Mouse (Mus musculus): ENCODE measurements at regions not wholly inside any gene's neighbourhood (a gene's known extent, or its start where the extent isn't known, plus 50 kb on each side); places are given as distances from the start of the nearest gene placed in this dataset.

- no peak for TF ChIP-seq POLR2AphosphoS2 (IDR thresholded peaks at IDR 0.05; ENCODE audit: insufficient read length, low read depth)
- no peak for TF ChIP-seq POLR2A (IDR thresholded peaks at IDR 0.05; ENCODE audit: insufficient read length, low read depth)
- TF ChIP-seq TCF3 (IDR thresholded peaks at IDR 0.05; ENCODE audit: insufficient read length, low read depth), result no peak
- TF ChIP-seq E2F4 (IDR thresholded peaks at IDR 0.05; ENCODE audit: insufficient read depth), result no peak
- no peak for TF ChIP-seq SRF (IDR thresholded peaks at IDR 0.05; ENCODE audit: control insufficient read depth, insufficient read length, low read depth)
- TF ChIP-seq MYOD1 (IDR thresholded peaks at IDR 0.05; ENCODE audit: control insufficient read depth in 1 of 3, insufficient read length in 2 of 3, low read depth in 2 of 3), result no peak
- no peak for TF ChIP-seq CEBPB (IDR thresholded peaks at IDR 0.05; ENCODE audit: insufficient read depth, poor library complexity, severe bottlenecking)
- TF ChIP-seq MAX (IDR thresholded peaks at IDR 0.05; ENCODE audit: low read depth), result no peak
- TF ChIP-seq TCF12 (IDR thresholded peaks at IDR 0.05; ENCODE audit: insufficient read depth, poor library complexity, severe bottlenecking), result no peak
- no peak for TF ChIP-seq REST (IDR thresholded peaks at IDR 0.05; ENCODE audit: insufficient read depth, insufficient read length)
- TF ChIP-seq USF1 (IDR thresholded peaks at IDR 0.05; ENCODE audit: low read depth), result no peak
- TF ChIP-seq MYOG (IDR thresholded peaks at IDR 0.05; ENCODE audit: control insufficient read depth in 1 of 3, insufficient read depth in 1 of 3, insufficient read length in 2 of 3, low read depth in 2 of 3), result no peak
- no peaks in the 10 kb centered on the region for H3K27me3 ChIP-seq (ENCODE audit: control insufficient read depth, insufficient read depth, insufficient read length)
- no peak overlapping the region for H3K4me2 ChIP-seq (ENCODE audit: low read depth)
Measured at GRCm38 (mm10) chr14:120172844-120173243, 102.6 kb upstream of the Mbnl2 start.

DNA sequence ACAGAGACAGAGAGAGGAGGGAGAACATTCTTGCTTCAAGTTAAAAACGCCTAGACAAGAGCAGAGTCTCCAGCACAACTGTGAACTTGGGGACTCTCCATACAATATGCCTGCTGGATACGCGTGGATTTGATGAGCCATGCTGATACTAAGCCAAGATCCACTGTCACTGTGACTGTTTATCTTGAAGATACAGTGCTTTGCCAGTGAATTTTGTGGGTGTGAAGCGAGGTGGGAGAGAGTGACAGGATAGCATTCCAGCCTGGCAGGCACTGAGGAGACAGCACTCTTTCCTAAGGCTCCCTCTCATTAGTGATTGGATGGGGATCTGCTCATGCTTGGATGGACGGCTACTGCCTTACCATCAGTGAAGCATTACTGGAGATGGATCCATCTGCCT is 100.9 kb upstream of the Mbnl2 start:
- Histone ChIP-seq H3K4me3 (no peak overlapping the region), H3K36me3 (ENCODE audit: control insufficient read depth, insufficient read depth) (no peaks in the 10 kb centered on the region), H3ac (ENCODE audit: control insufficient read depth, insufficient read length) (no peak overlapping the region), H3K4me2 (ENCODE audit: low read depth) (no peak overlapping the region), H3K27me3 (ENCODE audit: control insufficient read depth, insufficient read depth, insufficient read length) (no peaks in the 10 kb centered on the region), H3K79me2 (ENCODE audit: control insufficient read depth, insufficient read depth) (no peaks in the 10 kb centered on the region)
- TF ChIP-seq REST (IDR thresholded peaks at IDR 0.05; ENCODE audit: insufficient read depth, insufficient read length), result no peak
- TF ChIP-seq POLR2A (IDR thresholded peaks at IDR 0.05; ENCODE audit: insufficient read length, low read depth), result no peak
- no peak for TF ChIP-seq MYOD1 (IDR thresholded peaks at IDR 0.05; ENCODE audit: control insufficient read depth in 1 of 3, insufficient read length in 2 of 3, low read depth in 2 of 3)
- no peak for TF ChIP-seq USF1 (IDR thresholded peaks at IDR 0.05; ENCODE audit: low read depth)
- TF ChIP-seq POLR2AphosphoS2 (IDR thresholded peaks at IDR 0.05; ENCODE audit: insufficient read length, low read depth), result no peak
- TF ChIP-seq SRF (IDR thresholded peaks at IDR 0.05; ENCODE audit: control insufficient read depth, insufficient read length, low read depth), result no peak
- TF ChIP-seq E2F4 (IDR thresholded peaks at IDR 0.05; ENCODE audit: insufficient read depth), result no peak

More at GRCm38 (mm10) chr14:120172844-120173243, 102.6 kb upstream of the Mbnl2 start:
- H3K79me2 ChIP-seq (ENCODE audit: control insufficient read depth, insufficient read depth), result no peaks in the 10 kb centered on the region
- H3ac ChIP-seq (ENCODE audit: control insufficient read depth, insufficient read length), result no peak overlapping the region
- no peaks in the 10 kb centered on the region for H3K36me3 ChIP-seq (ENCODE audit: control insufficient read depth, insufficient read depth)
- no peak overlapping the region for H3K4me3 ChIP-seq

DNA sequence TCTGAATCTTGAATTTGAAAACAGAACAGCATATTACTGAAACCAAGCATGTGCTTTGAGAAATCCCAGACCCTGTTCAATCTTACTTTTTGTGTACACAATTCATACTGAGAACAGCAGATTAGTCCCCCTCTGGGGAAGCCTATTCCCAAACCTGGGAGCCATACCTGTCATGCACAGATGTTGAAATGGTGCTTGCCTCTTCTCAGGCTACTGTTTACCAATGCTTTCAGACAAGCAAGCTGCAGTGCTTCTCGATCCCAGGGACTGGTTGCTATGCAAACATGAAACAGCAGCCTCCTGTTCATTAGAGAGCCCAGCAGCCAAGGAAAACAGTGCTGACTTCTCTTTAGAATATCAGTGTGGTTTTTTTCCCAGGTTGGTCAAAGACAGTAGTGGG is 80.3 kb upstream of the Mbnl2 start:
- H3K36me3 ChIP-seq (ENCODE audit: control insufficient read depth, insufficient read depth), result no peaks in the 10 kb centered on the region
- H3K4me2 ChIP-seq (ENCODE audit: low read depth), result no peak overlapping the region
- no peak overlapping the region for H3ac ChIP-seq (ENCODE audit: control insufficient read depth, insufficient read length)
- no peaks in the 10 kb centered on the region for H3K27me3 ChIP-seq (ENCODE audit: control insufficient read depth, insufficient read depth, insufficient read length)
- no peak overlapping the region for H3K4me3 ChIP-seq
- TF ChIP-seq TCF3 (IDR thresholded peaks at IDR 0.05; ENCODE audit: insufficient read length, low read depth), result no peak
- no peak for TF ChIP-seq USF1 (IDR thresholded peaks at IDR 0.05; ENCODE audit: low read depth)
- TF ChIP-seq SRF (IDR thresholded peaks at IDR 0.05; ENCODE audit: control insufficient read depth, insufficient read length, low read depth), result no peak
- TF ChIP-seq REST (IDR thresholded peaks at IDR 0.05; ENCODE audit: insufficient read depth, insufficient read length), result no peak
- TF ChIP-seq POLR2AphosphoS2 (IDR thresholded peaks at IDR 0.05; ENCODE audit: insufficient read length, low read depth), result no peak
- no peak for TF ChIP-seq MYOG (IDR thresholded peaks at IDR 0.05; ENCODE audit: control insufficient read depth in 1 of 3, insufficient read depth in 1 of 3, insufficient read length in 2 of 3, low read depth in 2 of 3)
- no peaks in the 10 kb centered on the region for H3K79me2 ChIP-seq (ENCODE audit: control insufficient read depth, insufficient read depth)

DNA sequence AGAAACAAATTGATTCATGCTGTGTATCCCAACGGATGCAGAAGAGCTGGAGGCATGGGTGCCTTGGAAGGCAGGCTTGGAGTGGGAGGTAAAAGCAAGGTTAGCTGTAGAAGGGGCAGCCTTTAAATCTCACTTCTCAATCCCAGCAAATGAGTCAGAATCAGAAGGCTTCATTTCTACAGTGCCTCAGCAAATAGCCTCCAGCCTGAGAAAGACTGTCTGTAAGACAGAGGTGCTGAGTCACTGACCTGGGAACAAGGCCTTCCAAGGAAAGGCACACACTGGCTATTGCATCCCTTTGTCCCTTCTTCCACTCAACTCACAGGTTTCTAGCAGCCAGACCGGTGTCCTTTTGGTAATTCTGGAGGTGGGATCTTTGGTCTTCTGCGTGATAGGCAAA is 63.7 kb upstream of the Mbnl2 start:
- TF ChIP-seq E2F4 (IDR thresholded peaks at IDR 0.05; ENCODE audit: insufficient read depth) (no peak), SRF (IDR thresholded peaks at IDR 0.05; ENCODE audit: control insufficient read depth, insufficient read length, low read depth) (no peak), REST (IDR thresholded peaks at IDR 0.05; ENCODE audit: insufficient read depth, insufficient read length) (no peak), CEBPB (IDR thresholded peaks at IDR 0.05; ENCODE audit: insufficient read depth, poor library complexity, severe bottlenecking) (no peak), POLR2AphosphoS2 (IDR thresholded peaks at IDR 0.05; ENCODE audit: insufficient read length, low read depth) (no peak), MYOG (IDR thresholded peaks at IDR 0.05; ENCODE audit: control insufficient read depth in 1 of 3, insufficient read depth in 1 of 3, insufficient read length in 2 of 3, low read depth in 2 of 3) (no peak)
- H3ac ChIP-seq (ENCODE audit: control insufficient read depth, insufficient read length), result no peak overlapping the region
- no peaks in the 10 kb centered on the region for H3K27me3 ChIP-seq (ENCODE audit: control insufficient read depth, insufficient read depth, insufficient read length)
- H3K4me3 ChIP-seq, result no peak overlapping the region
- no peaks in the 10 kb centered on the region for H3K36me3 ChIP-seq (ENCODE audit: control insufficient read depth, insufficient read depth)
- H3K79me2 ChIP-seq (ENCODE audit: control insufficient read depth, insufficient read depth), result no peaks in the 10 kb centered on the region
- H3K4me2 ChIP-seq (ENCODE audit: low read depth), result no peak overlapping the region

- no peak overlapping the region for H3K4me3 ChIP-seq
- no peak for TF ChIP-seq SRF (IDR thresholded peaks at IDR 0.05; ENCODE audit: control insufficient read depth, insufficient read length, low read depth)
- no peak for TF ChIP-seq CEBPB (IDR thresholded peaks at IDR 0.05; ENCODE audit: insufficient read depth, poor library complexity, severe bottlenecking)
- TF ChIP-seq MYOG (IDR thresholded peaks at IDR 0.05; ENCODE audit: control insufficient read depth in 1 of 3, insufficient read depth in 1 of 3, insufficient read length in 2 of 3, low read depth in 2 of 3), result no peak
- TF ChIP-seq POLR2A (IDR thresholded peaks at IDR 0.05; ENCODE audit: insufficient read length, low read depth), result no peak
- TF ChIP-seq USF1 (IDR thresholded peaks at IDR 0.05; ENCODE audit: low read depth), result no peak
- no peak for TF ChIP-seq TCF3 (IDR thresholded peaks at IDR 0.05; ENCODE audit: insufficient read length, low read depth)
- no peak for TF ChIP-seq MYOD1 (IDR thresholded peaks at IDR 0.05; ENCODE audit: control insufficient read depth in 1 of 3, insufficient read length in 2 of 3, low read depth in 2 of 3)
- no peak for TF ChIP-seq MAX (IDR thresholded peaks at IDR 0.05; ENCODE audit: low read depth)
- TF ChIP-seq TCF12 (IDR thresholded peaks at IDR 0.05; ENCODE audit: insufficient read depth, poor library complexity, severe bottlenecking), result no peak
- TF ChIP-seq REST (IDR thresholded peaks at IDR 0.05; ENCODE audit: insufficient read depth, insufficient read length), result no peak
- TF ChIP-seq E2F4 (IDR thresholded peaks at IDR 0.05; ENCODE audit: insufficient read depth), result no peak
- no peak for TF ChIP-seq POLR2AphosphoS2 (IDR thresholded peaks at IDR 0.05; ENCODE audit: insufficient read length, low read depth)
- no peaks in the 10 kb centered on the region for H3K36me3 ChIP-seq (ENCODE audit: control insufficient read depth, insufficient read depth)
- H3K4me2 ChIP-seq (ENCODE audit: low read depth), result no peak overlapping the region
- no peak overlapping the region for H3ac ChIP-seq (ENCODE audit: control insufficient read depth, insufficient read length)
- no peaks in the 10 kb centered on the region for H3K79me2 ChIP-seq (ENCODE audit: control insufficient read depth, insufficient read depth)
- no peaks in the 10 kb centered on the region for H3K27me3 ChIP-seq (ENCODE audit: control insufficient read depth, insufficient read depth, insufficient read length)
Measured at GRCm38 (mm10) chr14:120212626-120213025, 62.8 kb upstream of the Mbnl2 start.
